26 mouse cellular contexts compared by ENCODE assay signal in the genomic region with DNA sequence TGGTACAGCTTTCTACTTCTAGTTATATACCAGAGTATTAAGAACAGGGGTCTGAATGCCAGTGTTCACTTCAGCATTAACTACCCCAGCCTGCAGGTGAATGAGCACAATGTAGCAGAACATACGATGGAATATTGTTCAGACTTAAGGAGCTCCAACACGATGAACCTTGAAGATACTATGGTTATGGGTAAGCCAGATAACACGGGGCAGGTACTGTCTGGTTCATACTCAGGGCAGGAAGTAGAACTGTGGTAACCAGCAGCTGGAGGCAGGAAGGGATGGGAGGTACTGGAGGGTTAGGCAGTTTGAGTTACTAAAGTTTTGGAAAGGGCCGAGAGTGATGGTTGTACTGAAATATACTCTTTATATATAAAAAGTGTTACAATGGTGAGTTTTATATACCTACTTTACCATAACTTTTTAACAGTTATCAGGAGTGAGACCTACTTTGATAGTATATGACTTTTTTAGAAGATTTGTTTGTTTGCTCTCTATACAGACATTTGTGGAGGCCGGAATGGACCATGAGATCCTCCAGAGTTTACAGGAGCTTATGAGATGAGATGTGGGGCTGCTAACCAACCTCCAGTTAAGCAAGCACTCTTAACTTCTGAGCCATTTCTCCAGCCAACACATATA. TPM values are rescaled to one million over a fixed set of nuclear protein-coding genes. Genes with fewer than 3 reads are reported as not detected.
DNase-seq lines count a peak whose midpoint lies in the region; ATAC-seq and TF ChIP-seq lines count a peak whose summit lies in the region.
"Had no signal": no experiment of that assay in that cellular context is flagged by ENCODE, and none has a peak within 500 bp of the region (broad histone marks: within the 10 kb centered on the region; RNA-seq: fewer than 3 reads in every experiment).

No protein-coding gene starts in this region.

- ATAC-seq in inflammation-experienced regulatory T-cells, adult 6 months: peak; percentile 20
- ATAC-seq in liver, embryonic 15.5 days (ENCODE audit: insufficient read depth): no peak
- ATAC-seq: forebrain, embryonic 14.5 days; intestine, embryonic 15.5 days had no signal

- H3K27ac ChIP-seq in thymus, adult 2 months (ENCODE audit: control insufficient read depth, insufficient read depth, low read length): no peak overlapping the region
- peak overlapping the region; percentile 45; the same call in 1 of the 2 replicates for H3K27ac ChIP-seq in liver, embryonic 15.5 days (replicated peaks)
- H3K27ac ChIP-seq: hindbrain, embryonic 12.5 days; intestine, embryonic 15.5 days had no signal

- DNase-seq in thymus, postnatal 14 days: peak; percentile 42
- DNase-seq in thymus, adult 2 months: no peak
- no peak for DNase-seq in left cerebral cortex, postnatal 4 days
- DNase-seq in gastrocnemius, adult 18-20 months (ENCODE audit: low spot score): no peak
- no peak for DNase-seq in cerebellum, adult 11-12 months
- DNase-seq: cerebellum, adult 9-10 months; gastrocnemius, postnatal 36 days; heart, postnatal 14 days; kidney, adult 9 months; kidney, postnatal 36 days; lung, postnatal 10 days; retina, postnatal 1 day; right cerebral cortex, postnatal 4 days had no signal

- H3K9me3 ChIP-seq in liver, embryonic 15.5 days (replicated peaks): no peaks in the 10 kb centered on the region
- H3K9me3 ChIP-seq: heart, embryonic 12.5 days; hindbrain, embryonic 12.5 days; intestine, embryonic 15.5 days had no signal

- peak overlapping the region; percentile 78 for H3K4me2 ChIP-seq in liver, embryonic 15.5 days

- H3K4me1 ChIP-seq in thymus, adult 2 months (replicated peaks; ENCODE audit: control insufficient read depth, insufficient read depth, low read length): peaks cover 3% of the 10 kb centered on the region
- peaks cover 29% of the 10 kb centered on the region for H3K4me1 ChIP-seq in liver, embryonic 15.5 days (replicated peaks)

- WGBS in thymus, adult 2 months: 48% methylated on average over 5 of the region's 5 CpGs
- WGBS in liver, embryonic 15.5 days (ENCODE audit: insufficient replicate concordance): 32% methylated on average over 5 of the region's 5 CpGs

- no peak overlapping the region for H3K4me3 ChIP-seq in thymus, adult 2 months (ENCODE audit: control insufficient read depth, insufficient read depth, low read length)
- H3K4me3 ChIP-seq in liver, embryonic 15.5 days (replicated peaks): peak overlapping the region; percentile 80
- H3K4me3 ChIP-seq: heart, embryonic 12.5 days; hindbrain, embryonic 12.5 days; intestine, embryonic 15.5 days had no signal

- no peak for TF ChIP-seq POLR2A in thymus, adult 2 months (IDR thresholded peaks at IDR 0.05; ENCODE audit: control insufficient read depth, extremely low read depth, insufficient read depth, low read length, poor library complexity)

- peaks cover 12% of the 10 kb centered on the region for H3K36me3 ChIP-seq in thymus, adult 2 months (ENCODE audit: control insufficient read depth, insufficient read depth, low read length)
- H3K36me3 ChIP-seq in liver, embryonic 15.5 days (replicated peaks): peaks cover 32% of the 10 kb centered on the region

- intact Hi-C loops in left cerebral cortex, postnatal 4 days (cut with DNase I): no loop called here

- 0 out of 2 replicates have a peak overlapping the region, but pooled peaks have one; percentile 23 for H3K9ac ChIP-seq in liver, embryonic 15.5 days
- H3K9ac ChIP-seq: heart, embryonic 12.5 days; hindbrain, embryonic 12.5 days; intestine, embryonic 15.5 days had no signal

- no peaks in the 10 kb centered on the region for H3K27me3 ChIP-seq in thymus, adult 2 months (ENCODE audit: control insufficient read depth, insufficient read depth, low read length)
- H3K27me3 ChIP-seq in liver, embryonic 15.5 days: no peaks in the 10 kb centered on the region
- H3K27me3 ChIP-seq: heart, embryonic 12.5 days; hindbrain, embryonic 12.5 days; intestine, embryonic 15.5 days had no signal

- TF ChIP-seq CTCF in thymus, adult 2 months (IDR thresholded peaks at IDR 0.05; ENCODE audit: borderline replicate concordance, control insufficient read depth, extremely low read depth, insufficient read depth, low read length, poor library complexity): no peak

RNA-seq across cellular contexts. Expression of a gene that starts 2.3 kb away (rescaled TPM):
- polyA plus RNA-seq in thymus, adult 2 months (2012; rRNA removed): 27.5 and 35.3 TPM in 2 replicates
- polyA plus RNA-seq in inflammation-experienced regulatory T-cells, adult 6 months (2017; shearing (Covaris generic)): 10 to 100 TPM in 1 of 3 experiments, 1 to 10 TPM in 2; 8.9 to 13.4 (median 9.3) TPM
- 93.2 and 105 TPM in 2 replicates for polyA plus RNA-seq in liver, embryonic 15.5 days (2015; fragmentation: Nextera tagmentation; extraction: Ambion mirVana)
- 10 to 100 TPM; 80.8 to 85.9 TPM for total RNA-seq in left cerebral cortex, postnatal 4 days (2021)
- 10 to 100 TPM; 49.9 to 51.1 TPM for total RNA-seq in gastrocnemius, adult 18-20 months (2021)

RNA-seq across cellular contexts. Expression of a gene that starts 15.8 kb away (rescaled TPM):
- 20.6 and 25.8 TPM in 2 replicates for polyA plus RNA-seq in thymus, adult 2 months (2012; rRNA removed)
- polyA plus RNA-seq in inflammation-experienced regulatory T-cells, adult 6 months (2017; shearing (Covaris generic)): 10 to 100 TPM; 15.3 to 22.6 (median 20.1) TPM
- 11.9 and 12.2 TPM in 2 replicates for polyA plus RNA-seq in liver, embryonic 15.5 days (2015; fragmentation: Nextera tagmentation; extraction: Ambion mirVana)
- total RNA-seq in left cerebral cortex, postnatal 4 days (2021): 10 to 100 TPM; 21.7 to 22.0 TPM
- 1 to 10 TPM; 8.3 to 8.4 TPM for total RNA-seq in gastrocnemius, adult 18-20 months (2021)

RNA-seq across cellular contexts. Expression of a gene that starts 15.8 kb away (rescaled TPM):
- polyA plus RNA-seq in thymus, adult 2 months (2012; rRNA removed): 3.1 and 5.1 TPM in 2 replicates
- under 1 TPM in 2 of 3 experiments, not detected in 1; 0.72 to 0.99 TPM for polyA plus RNA-seq in inflammation-experienced regulatory T-cells, adult 6 months (2017; shearing (Covaris generic))
- polyA plus RNA-seq in liver, embryonic 15.5 days (2015; fragmentation: Nextera tagmentation; extraction: Ambion mirVana): 0.98 and 0.99 TPM in 2 replicates
- 1 to 10 TPM; 2.9 to 5.5 TPM for total RNA-seq in left cerebral cortex, postnatal 4 days (2021)
- total RNA-seq in gastrocnemius, adult 18-20 months (2021): 1 to 10 TPM; 2.1 to 2.2 TPM

RNA-seq across cellular contexts. Expression of a gene that starts 19.5 kb away (rescaled TPM):
- polyA plus RNA-seq in thymus, adult 2 months (2012; rRNA removed): 16.1 and 19.8 TPM in 2 replicates
- polyA plus RNA-seq in inflammation-experienced regulatory T-cells, adult 6 months (2017; shearing (Covaris generic)): 10 to 100 TPM; 41.8 to 63.4 (median 58.7) TPM
- polyA plus RNA-seq in liver, embryonic 15.5 days (2015; fragmentation: Nextera tagmentation; extraction: Ambion mirVana): 3.7 and 5.1 TPM in 2 replicates
- 1 to 10 TPM; 5.6 to 9.2 TPM for total RNA-seq in left cerebral cortex, postnatal 4 days (2021)
- 1 to 10 TPM; 1.7 to 3.5 TPM for total RNA-seq in gastrocnemius, adult 18-20 months (2021)

RNA-seq across cellular contexts. Expression of a gene that starts 19.8 kb away (rescaled TPM):
- polyA plus RNA-seq in thymus, adult 2 months (2012; rRNA removed): not detected in 2 replicates
- polyA plus RNA-seq in inflammation-experienced regulatory T-cells, adult 6 months (2017; shearing (Covaris generic)): 1 to 10 TPM in 2 of 3 experiments, not detected in 1; 1.8 to 2.0 TPM
- 0.53 and 0.91 TPM in 2 replicates for polyA plus RNA-seq in liver, embryonic 15.5 days (2015; fragmentation: Nextera tagmentation; extraction: Ambion mirVana)
- total RNA-seq in left cerebral cortex, postnatal 4 days (2021): not detected
- total RNA-seq in gastrocnemius, adult 18-20 months (2021): not detected
- total RNA-seq: adrenal gland, adult 18-20 months; gastrocnemius, postnatal 36 days; heart, postnatal 14 days; left cerebral cortex, adult 18-20 months; left cerebral cortex, postnatal 36 days; liver, adult 2 months; midbrain, postnatal 0 days had no signal
- polyA plus RNA-seq: embryonic facial prominence, embryonic 11.5 days; heart, embryonic 12.5 days; urinary bladder, adult 2 months had no signal
